Mouse (Mus musculus) midbrain, embryonic 10.5 days (tissue): ENCODE results near the gene Il17ra. TPM values are rescaled to one million over a fixed set of nuclear protein-coding genes. Genes with fewer than 3 reads are reported as not detected.

Experiments used
- DNase-seq: peaks from one replicate; pipeline ENCODE4 v3.0.0-alpha.2; 2017; ENCODE audit warnings: low spot score
- H3K27ac ChIP-seq: fragments of 300-500 bp; sonication (generic); replicated peaks from 2 replicates; pipeline ENCODE4 v1.5.1; 2016; ENCODE audit warnings: mild to moderate bottlenecking
- H3K27me3 ChIP-seq: fragments of 300-500 bp; sonication (generic); 2 replicates; pipeline ENCODE4 v1.6.1; 2016; ENCODE audit warnings: low read depth, mild to moderate bottlenecking; ENCODE audit not compliant: poor library complexity, severe bottlenecking
- H3K36me3 ChIP-seq: fragments of 300-500 bp; sonication (generic); 2 replicates; pipeline ENCODE4 v1.6.1; 2016; ENCODE audit warnings: mild to moderate bottlenecking, moderate library complexity
- H3K4me1 ChIP-seq: fragments of 300-500 bp; sonication (generic); 2 replicates; pipeline ENCODE4 v1.6.1; 2016
- H3K4me3 ChIP-seq: fragments of 300-500 bp; sonication (generic); 2 replicates; pipeline ENCODE4 v1.5.1; 2016; ENCODE audit warnings: mild to moderate bottlenecking, moderate library complexity
- H3K9me3 ChIP-seq: fragments of 300-500 bp; sonication (generic); replicated peaks from 2 replicates; pipeline ENCODE4 v1.6.1; 2016; ENCODE audit warnings: mild to moderate bottlenecking
- WGBS: fragments of 180-500 bp; shearing (Covaris S2); methylation state at CpG from one replicate; pipeline ENCODE4 v1.1.7; 2016; 5-methylcytosine and 5-hydroxymethylcytosine counted together
- polyA plus RNA-seq: library from polyadenylated mRNA; unstranded; fragments of >200 nt; fragmentation: Nextera tagmentation; extraction: Ambion mirVana; gene quantifications from 2 replicates; pipeline ENCODE4 v1.2.1, GENCODE M21; 2016

Gene Il17ra
- polyA plus RNA-seq, 1 experiment from 2014 or later: 4.8 TPM

DNA sequence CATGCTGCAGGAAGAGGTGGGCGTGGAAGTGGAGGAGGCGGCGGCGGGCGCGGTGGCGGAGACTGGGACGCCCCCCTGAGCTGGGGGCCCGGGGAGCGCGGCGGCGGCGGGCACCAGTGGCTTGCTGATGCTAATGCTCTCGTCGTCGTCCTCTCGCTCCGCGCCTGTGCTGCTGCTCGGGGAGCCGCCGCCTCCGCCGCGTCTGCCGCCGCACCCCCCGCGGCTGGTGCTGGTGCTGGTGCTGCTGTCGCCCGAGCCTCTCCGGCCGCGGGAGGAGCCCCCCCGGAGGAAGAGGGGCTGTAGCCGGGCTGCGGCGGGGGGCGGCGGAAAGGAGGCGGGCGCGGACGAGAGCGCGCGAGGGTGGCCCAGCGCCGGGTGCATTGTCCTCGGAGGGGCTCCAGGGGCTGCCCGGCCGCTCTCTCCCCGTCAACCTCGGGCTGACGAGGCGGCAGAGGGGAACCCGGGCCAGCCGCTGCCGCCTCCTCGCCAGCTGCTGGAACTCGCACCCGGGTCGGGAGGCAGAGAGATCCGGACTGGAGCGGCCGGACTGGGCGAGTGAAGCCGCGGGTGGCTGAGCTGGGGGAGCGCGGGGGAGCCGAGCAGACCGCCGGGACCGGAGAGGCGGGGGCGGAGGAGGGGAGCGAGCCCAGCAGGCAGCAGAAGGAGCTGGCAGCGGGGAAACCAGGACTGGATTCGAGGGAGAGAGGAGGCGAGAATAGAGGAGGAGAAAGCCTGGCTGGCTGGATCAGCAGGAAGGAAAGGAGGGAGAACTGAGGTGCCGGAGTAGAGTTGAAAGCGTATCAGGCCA, 30.5 kb downstream of the Il17ra start, which contains the start of gene Tmem121b:
Tmem121b (minus strand) TSS at position 434 of the 808 bp plus-strand sequence.
- Histone ChIP-seq H3K27ac (peak within 1 kb of the TSS; percentile 91), H3K27me3 (peaks cover 52% of the 10 kb centered on the region), H3K9me3 (no peaks in the 10 kb centered on the region), H3K4me1 (peaks cover 53% of the 10 kb centered on the region), H3K4me3 (peak within 1 kb of the TSS; percentile 77), H3K36me3 (no peaks in the 10 kb centered on the region)
- peak; percentile 91 for DNase-seq
- WGBS: under 1% methylated on average over 84 of the region's 84 CpGs

DNA sequence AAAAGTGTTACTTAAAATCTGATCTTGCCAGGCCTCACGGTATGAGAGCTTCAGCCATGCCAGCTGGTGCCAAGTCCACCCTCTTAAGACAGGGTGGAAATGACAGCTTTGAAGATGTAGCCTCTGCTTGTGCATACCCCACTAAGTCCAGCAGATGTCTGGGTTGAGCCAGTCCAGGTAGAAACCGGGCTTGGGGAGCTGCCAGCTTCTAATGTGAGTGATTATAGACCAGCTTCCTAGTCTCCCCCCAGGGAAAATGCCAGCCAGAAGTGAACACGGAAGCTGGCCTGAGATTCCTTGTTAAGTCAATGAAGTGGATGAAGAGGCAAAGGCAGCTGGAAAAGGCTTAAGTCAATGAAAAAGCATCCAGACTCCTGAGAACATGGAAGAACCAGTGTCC, 33.5 kb downstream of the Il17ra start:
- H3K4me3 ChIP-seq: no peak overlapping the region
- H3K36me3 ChIP-seq: no peaks in the 10 kb centered on the region
- H3K27ac ChIP-seq: no peak overlapping the region
- peaks cover 4% of the 10 kb centered on the region; the same call in 1 of the 2 replicates for H3K9me3 ChIP-seq
- WGBS: 77% methylated on average over 3 of the region's 3 CpGs
- H3K4me1 ChIP-seq: peaks cover 32% of the 10 kb centered on the region
- no peak for DNase-seq
- peaks cover 33% of the 10 kb centered on the region for H3K27me3 ChIP-seq

DNA sequence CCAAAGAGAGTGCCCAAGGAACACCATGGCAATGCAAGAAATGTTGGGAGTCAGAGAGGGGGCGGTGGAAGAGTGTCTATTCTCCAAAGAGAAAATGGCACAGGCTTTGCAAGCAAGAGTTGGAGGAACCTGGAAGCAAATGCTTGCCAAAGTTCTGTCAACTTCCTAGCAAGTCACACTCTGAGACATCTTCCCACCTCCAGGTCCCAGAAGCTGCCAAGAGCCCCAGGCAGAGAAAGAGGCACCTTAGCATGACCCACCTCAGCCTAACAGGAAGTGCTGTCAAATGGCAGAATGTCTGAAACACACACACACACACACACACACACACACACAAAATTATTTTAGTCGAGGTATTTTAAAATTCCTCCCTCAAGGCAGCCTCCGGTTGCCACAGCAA, 41.0 kb downstream of the Il17ra start:
- WGBS: 84% methylated on average over 3 of the region's 3 CpGs
- H3K27me3 ChIP-seq: no peaks in the 10 kb centered on the region
- no peaks in the 10 kb centered on the region for H3K4me1 ChIP-seq
- DNase-seq: no peak
- H3K27ac ChIP-seq: no peak overlapping the region
- H3K36me3 ChIP-seq: peaks cover 24% of the 10 kb centered on the region
- H3K4me3 ChIP-seq: no peak overlapping the region
- peaks cover 4% of the 10 kb centered on the region; the same call in 1 of the 2 replicates for H3K9me3 ChIP-seq

DNA sequence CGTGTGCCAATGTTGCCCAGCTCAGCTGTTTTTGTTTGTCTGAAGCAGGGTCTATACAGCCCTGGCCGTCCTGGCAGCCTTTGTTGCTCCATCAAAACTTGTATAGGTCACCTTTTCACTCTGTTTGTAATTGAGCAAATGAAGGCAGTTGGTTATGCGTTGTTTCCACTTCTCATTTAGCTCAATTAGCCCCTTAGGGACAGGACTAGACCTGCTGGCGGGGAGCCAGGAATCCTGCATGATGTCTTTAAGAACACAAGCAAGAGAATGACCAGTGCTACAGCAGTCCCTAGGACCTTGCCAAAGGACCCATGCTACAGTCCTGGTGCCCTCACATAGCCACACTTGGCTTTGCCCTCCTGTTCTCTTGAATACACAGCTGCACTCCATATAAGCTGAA, 42.5 kb downstream of the Il17ra start:
- H3K27ac ChIP-seq: no peak overlapping the region
- WGBS: 81% methylated on average over 4 of the region's 4 CpGs

DNA sequence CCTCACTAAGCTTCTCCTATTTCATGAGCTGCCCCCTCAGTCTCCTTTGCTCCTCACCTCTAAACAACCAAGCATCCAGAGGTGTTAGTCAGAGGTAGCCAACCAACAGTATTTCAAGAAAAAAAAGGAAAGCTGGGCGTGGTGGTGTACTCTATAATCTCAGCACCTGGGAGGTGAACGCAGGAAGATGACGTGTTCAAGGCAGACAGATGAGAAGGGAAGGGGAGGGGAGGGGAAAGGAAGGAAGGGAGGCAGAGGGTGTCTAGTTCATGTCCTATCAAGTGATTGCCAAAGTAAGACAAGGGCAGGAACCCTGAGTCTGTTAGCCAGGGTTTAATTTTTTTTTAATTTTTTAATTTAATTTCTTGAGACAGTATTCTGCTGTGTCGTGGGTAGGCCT, 45.6 kb downstream of the Il17ra start:
- H3K27ac ChIP-seq: no peak overlapping the region
- H3K36me3 ChIP-seq: peaks cover 68% of the 10 kb centered on the region
- WGBS: 94% methylated on average over 4 of the region's 4 CpGs

More for the DNA sequence above, 42.5 kb downstream of the Il17ra start:
- Histone ChIP-seq H3K9me3 (peaks cover 2% of the 10 kb centered on the region; the same call in 1 of the 2 replicates), H3K4me1 (no peaks in the 10 kb centered on the region), H3K36me3 (peaks cover 39% of the 10 kb centered on the region), H3K27me3 (no peaks in the 10 kb centered on the region), H3K4me3 (no peak overlapping the region)
- no peak for DNase-seq

DNA sequence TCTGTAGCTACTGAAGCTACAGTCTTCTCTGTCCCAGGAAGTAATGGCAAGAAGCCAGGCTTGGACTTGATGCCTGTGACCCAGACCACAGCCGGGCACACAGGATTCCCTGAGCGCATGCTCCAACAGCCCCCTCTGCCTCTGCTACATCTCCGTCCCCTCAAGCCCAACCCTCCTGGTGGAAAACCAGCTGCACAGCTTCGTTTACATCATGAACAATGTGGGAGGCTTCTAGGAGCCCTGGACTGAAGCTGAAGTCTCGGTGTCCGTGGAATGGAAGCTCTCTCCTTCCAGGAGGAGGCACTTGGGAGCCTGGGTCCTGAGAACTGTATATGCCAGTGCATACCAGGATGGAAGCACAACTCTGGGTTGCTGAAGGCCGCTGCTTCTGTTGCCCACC, 46.9 kb downstream of the Il17ra start:
- Histone ChIP-seq H3K9me3 (no peaks in the 10 kb centered on the region), H3K4me3 (no peak overlapping the region), H3K4me1 (no peaks in the 10 kb centered on the region), H3K27me3 (no peaks in the 10 kb centered on the region), H3K27ac (no peak overlapping the region), H3K36me3 (peaks cover 81% of the 10 kb centered on the region)
- 92% methylated on average over 7 of the region's 7 CpGs for WGBS
- DNase-seq: no peak

More for the DNA sequence above, 45.6 kb downstream of the Il17ra start:
- no peak for DNase-seq
- H3K4me3 ChIP-seq: no peak overlapping the region
- H3K9me3 ChIP-seq: no peaks in the 10 kb centered on the region
- no peaks in the 10 kb centered on the region for H3K4me1 ChIP-seq
- H3K27me3 ChIP-seq: no peaks in the 10 kb centered on the region

DNA sequence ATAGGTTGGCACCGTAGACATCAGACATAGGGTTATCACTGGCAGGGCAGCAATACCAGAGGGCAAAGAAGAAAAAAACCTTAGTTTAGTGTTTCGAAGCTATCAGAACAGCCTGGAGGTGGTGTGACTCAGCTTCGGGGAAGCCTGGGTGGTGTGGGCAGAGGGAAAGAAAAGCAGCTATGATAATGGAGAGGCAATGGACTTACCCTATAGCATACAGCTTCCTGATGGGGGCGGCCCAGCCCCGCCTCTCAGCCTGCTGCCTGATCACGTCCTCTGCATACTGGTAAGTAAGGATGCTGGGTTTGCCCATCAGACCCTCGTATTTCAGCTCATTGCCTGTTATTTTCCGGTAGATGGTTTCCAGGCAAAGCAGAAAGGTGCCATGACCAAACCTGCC, 47.4 kb downstream of the Il17ra start:
- 93% methylated on average over 8 of the region's 8 CpGs for WGBS
- H3K4me3 ChIP-seq: no peak overlapping the region
- H3K36me3 ChIP-seq: peaks cover 84% of the 10 kb centered on the region
- H3K9me3 ChIP-seq: no peaks in the 10 kb centered on the region
- DNase-seq: no peak
- H3K27me3 ChIP-seq: no peaks in the 10 kb centered on the region
- no peak overlapping the region for H3K27ac ChIP-seq
- no peaks in the 10 kb centered on the region for H3K4me1 ChIP-seq

DNA sequence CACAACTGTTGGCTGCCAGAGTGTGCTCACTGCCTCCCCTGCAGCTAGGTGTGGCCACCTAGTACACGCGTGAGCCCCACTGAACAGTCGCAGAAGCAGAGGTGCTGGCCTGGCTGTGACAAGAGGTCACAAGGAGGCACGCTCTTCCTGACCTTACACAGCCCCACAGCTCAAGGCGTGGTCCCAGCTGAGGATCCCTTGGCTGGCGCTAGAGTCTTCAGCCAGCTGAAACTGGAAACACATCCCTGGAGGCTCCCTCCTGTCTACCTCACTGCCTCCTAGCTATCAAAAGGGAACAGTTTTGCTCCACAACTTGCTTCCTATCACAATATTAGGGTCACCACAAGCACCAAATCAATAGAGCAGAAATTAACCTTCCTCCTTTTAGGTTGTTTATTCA, 48.2 kb downstream of the Il17ra start:
- Histone ChIP-seq H3K9me3 (no peaks in the 10 kb centered on the region), H3K27ac (no peak overlapping the region), H3K4me1 (no peaks in the 10 kb centered on the region), H3K4me3 (no peak overlapping the region), H3K27me3 (no peaks in the 10 kb centered on the region), H3K36me3 (peaks cover 88% of the 10 kb centered on the region)
- 86% methylated on average over 6 of the region's 6 CpGs for WGBS
- DNase-seq: no peak

DNA sequence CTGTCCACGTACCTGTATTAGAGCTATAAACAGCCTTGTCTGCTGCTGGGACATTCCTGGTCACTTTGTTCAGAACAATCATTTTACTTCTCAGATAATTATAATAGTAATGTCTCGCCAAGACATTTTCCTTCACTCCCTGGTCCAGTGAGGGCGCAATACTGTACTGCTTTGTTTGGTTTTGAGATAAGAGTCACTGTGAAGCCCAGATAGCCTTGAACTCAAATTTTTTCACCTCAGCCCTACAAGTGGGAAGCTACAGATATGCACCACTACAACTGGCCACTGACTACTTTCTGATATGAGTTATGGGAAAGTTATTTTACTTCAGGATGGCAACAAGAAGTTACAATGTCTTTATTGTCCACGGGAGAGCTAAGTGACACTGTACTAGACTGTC, 53.4 kb downstream of the Il17ra start:
- WGBS: 92% methylated on average over 4 of the region's 4 CpGs

DNA sequence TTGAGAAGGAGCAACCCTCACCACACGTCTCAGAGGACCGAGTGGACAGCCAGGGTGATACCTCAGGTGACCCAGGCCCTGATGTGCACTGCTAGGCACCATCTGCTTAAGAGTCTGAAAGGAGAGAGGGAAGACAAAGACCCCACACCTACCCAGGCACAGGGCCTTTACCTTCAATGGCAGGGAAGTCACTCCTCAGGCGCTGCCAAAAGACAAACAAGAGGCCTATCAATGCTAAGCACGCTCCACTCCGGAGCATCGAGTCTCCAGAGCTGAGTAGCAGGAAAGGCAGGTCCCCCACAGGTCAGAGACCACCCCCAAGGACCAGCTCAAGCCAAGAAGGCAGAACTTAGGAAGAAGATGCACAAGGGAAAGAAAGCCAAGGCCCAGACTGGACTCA, 53.8 kb downstream of the Il17ra start:
- H3K4me1 ChIP-seq: no peaks in the 10 kb centered on the region
- H3K27me3 ChIP-seq: no peaks in the 10 kb centered on the region
- 91% methylated on average over 6 of the region's 6 CpGs for WGBS
- H3K4me3 ChIP-seq: no peak overlapping the region
- peaks cover 90% of the 10 kb centered on the region for H3K36me3 ChIP-seq
- H3K9me3 ChIP-seq: no peaks in the 10 kb centered on the region
- DNase-seq: no peak
- peak overlapping the region; percentile 52; the same call in 1 of the 2 replicates for H3K27ac ChIP-seq

More for the DNA sequence above, 53.4 kb downstream of the Il17ra start:
- Histone ChIP-seq H3K36me3 (peaks cover 90% of the 10 kb centered on the region), H3K4me3 (no peak overlapping the region), H3K4me1 (no peaks in the 10 kb centered on the region), H3K27ac (peak overlapping the region; percentile 52; the same call in 1 of the 2 replicates), H3K9me3 (no peaks in the 10 kb centered on the region), H3K27me3 (no peaks in the 10 kb centered on the region)
- no peak for DNase-seq

DNA sequence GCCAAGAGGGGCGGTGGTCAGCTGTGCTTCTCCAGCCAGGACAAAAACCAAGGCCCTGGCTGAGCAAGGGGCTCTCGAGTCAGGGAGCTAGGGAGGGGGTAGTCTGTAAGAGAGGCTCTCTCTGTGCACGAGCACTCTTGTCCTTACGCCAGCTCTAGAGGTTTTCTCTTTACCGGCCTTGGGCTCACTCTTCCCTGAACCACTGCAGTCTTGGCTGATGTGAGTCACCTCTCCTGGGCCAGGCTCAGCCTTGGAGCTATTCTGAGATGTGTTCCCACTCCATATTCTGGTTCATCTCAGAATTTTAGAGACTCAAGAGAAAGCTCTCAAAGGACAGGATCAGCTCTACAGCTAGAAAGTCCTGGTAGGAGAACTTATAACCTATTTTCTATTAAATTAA, 54.3 kb downstream of the Il17ra start:
- H3K4me1 ChIP-seq: no peaks in the 10 kb centered on the region
- DNase-seq: no peak
- peaks cover 93% of the 10 kb centered on the region for H3K36me3 ChIP-seq
- peak overlapping the region; percentile 52; the same call in 1 of the 2 replicates for H3K27ac ChIP-seq
- no peaks in the 10 kb centered on the region for H3K27me3 ChIP-seq
- WGBS: 88% methylated on average over 5 of the region's 5 CpGs
- H3K4me3 ChIP-seq: no peak overlapping the region
- H3K9me3 ChIP-seq: no peaks in the 10 kb centered on the region

DNA sequence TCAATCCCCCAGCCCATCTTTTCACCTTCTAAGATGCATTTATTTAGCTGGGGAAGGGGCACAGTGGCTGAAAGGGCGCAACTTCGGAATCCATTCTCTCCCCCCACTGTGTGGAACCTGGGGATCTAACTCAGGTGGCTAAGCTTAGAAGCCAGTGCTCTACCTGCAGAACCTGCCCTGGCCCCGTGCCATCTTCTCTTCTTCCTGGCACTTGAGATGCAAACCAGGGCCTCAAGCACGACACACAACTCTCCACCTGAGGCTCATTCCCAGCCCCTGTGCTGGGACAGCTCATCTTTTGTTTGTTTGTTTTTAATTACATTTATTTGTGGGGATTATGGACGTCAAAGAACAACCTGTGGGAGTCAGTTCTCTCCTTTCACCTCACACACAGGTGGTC, 56.6 kb downstream of the Il17ra start:
- DNase-seq: no peak
- no peak overlapping the region for H3K4me3 ChIP-seq
- 88% methylated on average over 5 of the region's 5 CpGs for WGBS
- no peaks in the 10 kb centered on the region for H3K9me3 ChIP-seq
- no peaks in the 10 kb centered on the region for H3K27me3 ChIP-seq
- no peaks in the 10 kb centered on the region for H3K4me1 ChIP-seq
- peaks cover 88% of the 10 kb centered on the region for H3K36me3 ChIP-seq
- H3K27ac ChIP-seq: no peak overlapping the region

DNA sequence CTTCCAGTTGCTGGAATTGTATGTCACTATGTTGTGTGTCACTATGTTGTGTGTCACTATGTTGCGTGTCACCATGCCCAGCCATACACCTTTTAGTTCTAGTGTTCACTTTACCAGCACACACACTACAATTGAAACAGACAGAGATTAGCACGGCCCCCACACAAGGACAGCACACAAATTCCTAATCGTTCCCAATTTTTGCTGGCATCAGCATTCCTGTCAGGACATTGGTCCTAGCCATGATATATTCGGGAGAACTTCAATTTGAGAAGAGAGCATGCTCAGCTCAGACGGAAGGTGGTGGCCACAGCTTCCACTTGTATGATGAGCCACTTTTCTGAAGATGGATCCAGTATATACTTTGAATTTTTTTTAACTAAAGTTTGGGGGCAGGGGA, 61.7 kb downstream of the Il17ra start:
- Histone ChIP-seq H3K36me3 (peaks cover 52% of the 10 kb centered on the region), H3K9me3 (no peaks in the 10 kb centered on the region), H3K27me3 (no peaks in the 10 kb centered on the region), H3K4me3 (no peak overlapping the region), H3K4me1 (peaks cover 17% of the 10 kb centered on the region), H3K27ac (no peak overlapping the region)
- 94% methylated on average over 5 of the region's 5 CpGs for WGBS
- DNase-seq: no peak
